9 mouse cellular contexts compared by ENCODE assay signal in genomic region chr6:42372421-42372815, GRCm38 (mm10). TPM values are rescaled to one million over a fixed set of nuclear protein-coding genes. Genes with fewer than 3 reads are reported as not detected.
DNase-seq lines count a peak whose midpoint lies in the region; ATAC-seq lines count a peak whose summit lies in the region.
"Had no signal": no experiment of that assay in that cellular context is flagged by ENCODE, and none has a peak within 500 bp of the region (broad histone marks: within the 10 kb centered on the region; RNA-seq: fewer than 3 reads in every experiment).

No protein-coding gene starts in this region.

- no peaks in the 10 kb centered on the region for H3K9me3 ChIP-seq in forebrain, embryonic 12.5 days
- no peaks in the 10 kb centered on the region for H3K9me3 ChIP-seq in forebrain, embryonic 16.5 days (ENCODE audit: control insufficient read depth, low read length)
- H3K9me3 ChIP-seq in liver, embryonic 12.5 days (replicated peaks): no peaks in the 10 kb centered on the region
- H3K9me3 ChIP-seq in stomach, embryonic 16.5 days (replicated peaks; ENCODE audit: control insufficient read depth, low read length): no peaks in the 10 kb centered on the region
- H3K9me3 ChIP-seq: megakaryocyte, embryonic 14.5 days had no signal

- ATAC-seq in forebrain, embryonic 12.5 days (ENCODE audit: low FRiP score): peak; percentile 30; the same call in 1 of the 2 replicates
- no peak for ATAC-seq in forebrain, embryonic 16.5 days
- peak; percentile 36 for ATAC-seq in liver, embryonic 12.5 days
- ATAC-seq in stomach, embryonic 16.5 days (ENCODE audit: insufficient read depth, low FRiP score): peak; percentile 7; the same call in 1 of the 2 replicates

- H3K27ac ChIP-seq in forebrain, embryonic 12.5 days: no peak overlapping the region
- no peak overlapping the region for H3K27ac ChIP-seq in forebrain, embryonic 16.5 days (ENCODE audit: low read length)
- H3K27ac ChIP-seq in liver, embryonic 12.5 days: no peak overlapping the region
- H3K27ac ChIP-seq in stomach, embryonic 16.5 days (ENCODE audit: low read length): peak overlapping the region; percentile 74; the same call in 1 of the 2 replicates

- peaks cover 17% of the 10 kb centered on the region for H3K4me1 ChIP-seq in forebrain, embryonic 12.5 days
- H3K4me1 ChIP-seq in forebrain, embryonic 16.5 days (replicated peaks; ENCODE audit: control insufficient read depth, insufficient read depth, low read length): peaks cover 10% of the 10 kb centered on the region
- H3K4me1 ChIP-seq in liver, embryonic 12.5 days: peaks cover 19% of the 10 kb centered on the region
- peaks cover 27% of the 10 kb centered on the region for H3K4me1 ChIP-seq in stomach, embryonic 16.5 days (ENCODE audit: control insufficient read depth, insufficient read depth, low read length)

- no peak overlapping the region; the same call in 1 of the 2 replicates for H3K4me3 ChIP-seq in forebrain, embryonic 12.5 days (replicated peaks)
- H3K4me3 ChIP-seq in forebrain, embryonic 16.5 days (replicated peaks; ENCODE audit: low read length): no peak overlapping the region
- peak overlapping the region; percentile 52 for H3K4me3 ChIP-seq in liver, embryonic 12.5 days
- H3K4me3 ChIP-seq in stomach, embryonic 16.5 days (replicated peaks; ENCODE audit: low read length): peak overlapping the region; percentile 69

- H3K36me3 ChIP-seq in forebrain, embryonic 12.5 days (replicated peaks): no peaks in the 10 kb centered on the region
- H3K36me3 ChIP-seq in forebrain, embryonic 16.5 days (ENCODE audit: control insufficient read depth, insufficient read depth): no peaks in the 10 kb centered on the region
- H3K36me3 ChIP-seq in liver, embryonic 12.5 days: no peaks in the 10 kb centered on the region
- H3K36me3 ChIP-seq in stomach, embryonic 16.5 days (ENCODE audit: control insufficient read depth, insufficient read depth, low read length): no peaks in the 10 kb centered on the region

- peak overlapping the region; percentile 95 for H3K4me2 ChIP-seq in forebrain, embryonic 12.5 days
- no peak overlapping the region for H3K4me2 ChIP-seq in forebrain, embryonic 16.5 days (ENCODE audit: low read length)
- H3K4me2 ChIP-seq in liver, embryonic 12.5 days: peak overlapping the region; percentile 83
- H3K4me2 ChIP-seq in stomach, embryonic 16.5 days (ENCODE audit: low read depth, low read length): peak overlapping the region; percentile 91

- H3K27me3 ChIP-seq in forebrain, embryonic 12.5 days: peaks cover 28% of the 10 kb centered on the region
- no peaks in the 10 kb centered on the region; the same call in 1 of the 2 replicates for H3K27me3 ChIP-seq in forebrain, embryonic 16.5 days (replicated peaks; ENCODE audit: control insufficient read depth, insufficient read depth, low read length)
- peaks cover 14% of the 10 kb centered on the region; the same call in 1 of the 2 replicates for H3K27me3 ChIP-seq in liver, embryonic 12.5 days (replicated peaks)
- no peaks in the 10 kb centered on the region for H3K27me3 ChIP-seq in stomach, embryonic 16.5 days (ENCODE audit: control insufficient read depth, insufficient read depth, low read length)
- H3K27me3 ChIP-seq: megakaryocyte, embryonic 14.5 days had no signal

- DNase-seq in ovary, postnatal 10 days (ENCODE audit: low spot score): peak; percentile 4
- no peak for DNase-seq in ovary, postnatal 14 days (ENCODE audit: low spot score)
- no peak for DNase-seq in cerebellum, adult 18-20 months
- no peak for DNase-seq in urinary bladder, postnatal 10 days (ENCODE audit: low spot score)

- no peak overlapping the region for H3K9ac ChIP-seq in forebrain, embryonic 12.5 days
- H3K9ac ChIP-seq in forebrain, embryonic 16.5 days (replicated peaks; ENCODE audit: low read depth, low read length): no peak overlapping the region
- H3K9ac ChIP-seq in liver, embryonic 12.5 days: no peak overlapping the region
- H3K9ac ChIP-seq in stomach, embryonic 16.5 days (ENCODE audit: low read length): peak overlapping the region; percentile 80

- WGBS in forebrain, embryonic 12.5 days: 12% methylated on average over 9 of the region's 9 CpGs
- WGBS in forebrain, embryonic 16.5 days: 22% methylated on average over 9 of the region's 9 CpGs
- WGBS in liver, embryonic 12.5 days (ENCODE audit: insufficient replicate concordance): 41% methylated on average over 9 of the region's 9 CpGs
- 30% methylated on average over 9 of the region's 9 CpGs for WGBS in stomach, embryonic 16.5 days

RNA-seq across cellular contexts. Expression of gene Epha1, which starts 0.7 kb away (rescaled TPM):
- 0.69 and 1.4 TPM in 2 replicates for polyA plus RNA-seq in forebrain, embryonic 12.5 days (2016; fragmentation: Nextera tagmentation; extraction: Ambion mirVana)
- 0.14 and 0.27 TPM in 2 replicates for polyA plus RNA-seq in forebrain, embryonic 16.5 days (2015; fragmentation: Nextera tagmentation; extraction: Ambion mirVana)
- 2.6 and 3.4 TPM in 2 replicates for polyA plus RNA-seq in liver, embryonic 12.5 days (2016; fragmentation: Nextera tagmentation; extraction: Ambion mirVana)
- polyA plus RNA-seq in stomach, embryonic 16.5 days (2015; fragmentation: Nextera tagmentation; extraction: Ambion mirVana): 25.5 and 31.3 TPM in 2 replicates

RNA-seq across cellular contexts. Expression of gene Zyx, which starts 23.0 kb away (rescaled TPM):
- 66.6 and 71.1 TPM in 2 replicates for polyA plus RNA-seq in forebrain, embryonic 12.5 days (2016; fragmentation: Nextera tagmentation; extraction: Ambion mirVana)
- polyA plus RNA-seq in forebrain, embryonic 16.5 days (2015; fragmentation: Nextera tagmentation; extraction: Ambion mirVana): 33.6 and 37.1 TPM in 2 replicates
- polyA plus RNA-seq in liver, embryonic 12.5 days (2016; fragmentation: Nextera tagmentation; extraction: Ambion mirVana): 66.3 and 66.5 TPM in 2 replicates
- polyA plus RNA-seq in stomach, embryonic 16.5 days (2015; fragmentation: Nextera tagmentation; extraction: Ambion mirVana): 99.0 and 107 TPM in 2 replicates

RNA-seq across cellular contexts. Expression of gene Tas2r143, which starts 27.6 kb away (rescaled TPM):
- not detected in 2 replicates for polyA plus RNA-seq in forebrain, embryonic 12.5 days (2016; fragmentation: Nextera tagmentation; extraction: Ambion mirVana)
- not detected in 2 replicates for polyA plus RNA-seq in forebrain, embryonic 16.5 days (2015; fragmentation: Nextera tagmentation; extraction: Ambion mirVana)
- polyA plus RNA-seq in liver, embryonic 12.5 days (2016; fragmentation: Nextera tagmentation; extraction: Ambion mirVana): not detected in 2 replicates
- not detected in 2 replicates for polyA plus RNA-seq in stomach, embryonic 16.5 days (2015; fragmentation: Nextera tagmentation; extraction: Ambion mirVana)

RNA-seq across cellular contexts. Expression of gene Tas2r135, which starts 32.8 kb away (rescaled TPM):
- not detected in 2 replicates for polyA plus RNA-seq in forebrain, embryonic 12.5 days (2016; fragmentation: Nextera tagmentation; extraction: Ambion mirVana)
- polyA plus RNA-seq in forebrain, embryonic 16.5 days (2015; fragmentation: Nextera tagmentation; extraction: Ambion mirVana): not detected in 2 replicates
- not detected in 2 replicates for polyA plus RNA-seq in liver, embryonic 12.5 days (2016; fragmentation: Nextera tagmentation; extraction: Ambion mirVana)
- polyA plus RNA-seq in stomach, embryonic 16.5 days (2015; fragmentation: Nextera tagmentation; extraction: Ambion mirVana): not detected in 2 replicates

RNA-seq across cellular contexts. Expression of gene Fam131b, which starts 48.0 kb away (rescaled TPM):
- 3.6 and 4.7 TPM in 2 replicates for polyA plus RNA-seq in forebrain, embryonic 12.5 days (2016; fragmentation: Nextera tagmentation; extraction: Ambion mirVana)
- polyA plus RNA-seq in forebrain, embryonic 16.5 days (2015; fragmentation: Nextera tagmentation; extraction: Ambion mirVana): 5.3 and 7.1 TPM in 2 replicates
- polyA plus RNA-seq in liver, embryonic 12.5 days (2016; fragmentation: Nextera tagmentation; extraction: Ambion mirVana): not detected in 2 replicates
- polyA plus RNA-seq in stomach, embryonic 16.5 days (2015; fragmentation: Nextera tagmentation; extraction: Ambion mirVana): 0.29 and 0.32 TPM in 2 replicates

Comparison
In these comparisons a context has a peak if more than half of its experiments do, and no peak if none do; other contexts are left out.
1. H3K4me3 ChIP-seq: peak in liver, embryonic 12.5 days (single experiment) and stomach, embryonic 16.5 days (single experiment); none in forebrain, embryonic 12.5 days (single experiment) and forebrain, embryonic 16.5 days (single experiment).